Mouse (Mus musculus) fat pad, adult 2 months (tissue): ENCODE data around the gene Ap5s1.
"Not testable (repeated sequence)": the region's sequence is repeated elsewhere in the genome, so short reads cannot be mapped to it uniquely, and the experiment has no call there.

Experiments used
- DNase-seq: peaks from one replicate; pipeline ENCODE4 v3.0.0-alpha.2; 2011; ENCODE audit warnings: low read depth, low spot score; ENCODE audit errors: extremely low read depth

Ap5s1 gene

GRCm38 (mm10) chr2:131215941-131216858 is 9.3 kb downstream of the Ap5s1 start:
- DNase-seq = no peak

GRCm38 (mm10) chr2:131220030-131220429 is 13.2 kb downstream of the Ap5s1 start:
- DNase-seq = no peak

- no peak for DNase-seq
Observed at GRCm38 (mm10) chr2:131221853-131222515, 15.1 kb downstream of the Ap5s1 start.

GRCm38 (mm10) chr2:131222562-131222961 is 15.7 kb downstream of the Ap5s1 start:
- no peak for DNase-seq

GRCm38 (mm10) chr2:131223569-131223968 is 16.7 kb downstream of the Ap5s1 start:
- DNase-seq = no peak

GRCm38 (mm10) chr2:131225178-131225577 is 18.3 kb downstream of the Ap5s1 start:
- DNase-seq = no peak

GRCm38 (mm10) chr2:131226669-131227068 is 19.8 kb downstream of the Ap5s1 start:
- DNase-seq = not testable (repeated sequence)

GRCm38 (mm10) chr2:131227243-131227642 is 20.4 kb downstream of the Ap5s1 start:
- DNase-seq = no peak

GRCm38 (mm10) chr2:131232558-131232957 is 25.7 kb downstream of the Ap5s1 start:
- no peak for DNase-seq

- peak; percentile 73 for DNase-seq
Observed at GRCm38 (mm10) chr2:131233307-131234126, 26.6 kb downstream of the Ap5s1 start, which contains the start of gene Mavs. Gene Mavs, plus strand, starts transcription at chr2:131234063.

GRCm38 (mm10) chr2:131234127-131234650 is 27.3 kb downstream of the Ap5s1 start:
- no peak for DNase-seq

GRCm38 (mm10) chr2:131234970-131235635 is 28.2 kb downstream of the Ap5s1 start:
- no peak for DNase-seq

GRCm38 (mm10) chr2:131242180-131242579 is 35.3 kb downstream of the Ap5s1 start:
- DNase-seq = no peak

- DNase-seq = no peak
Observed at GRCm38 (mm10) chr2:131242929-131243328, 36.1 kb downstream of the Ap5s1 start.

- DNase-seq = no peak
Observed at GRCm38 (mm10) chr2:131253681-131254328, 46.9 kb downstream of the Ap5s1 start.

GRCm38 (mm10) chr2:131254329-131254713 is 47.4 kb downstream of the Ap5s1 start:
- DNase-seq = no peak

GRCm38 (mm10) chr2:131255738-131256137 is 48.9 kb downstream of the Ap5s1 start:
- no peak for DNase-seq

GRCm38 (mm10) chr2:131258693-131259092 is 51.8 kb downstream of the Ap5s1 start:
- DNase-seq = no peak

GRCm38 (mm10) chr2:131260544-131261307 is 53.8 kb downstream of the Ap5s1 start:
- DNase-seq = no peak
